Mouse (Mus musculus): Measurements from ENCODE around the gene Oscar. TPM values are rescaled to one million over a fixed set of nuclear protein-coding genes. Genes with fewer than 3 reads are reported as not detected.

Oscar gene
- total RNA-seq (2023; ENCODE audit: inconsistent age): not detected in 4 replicates

DNA sequence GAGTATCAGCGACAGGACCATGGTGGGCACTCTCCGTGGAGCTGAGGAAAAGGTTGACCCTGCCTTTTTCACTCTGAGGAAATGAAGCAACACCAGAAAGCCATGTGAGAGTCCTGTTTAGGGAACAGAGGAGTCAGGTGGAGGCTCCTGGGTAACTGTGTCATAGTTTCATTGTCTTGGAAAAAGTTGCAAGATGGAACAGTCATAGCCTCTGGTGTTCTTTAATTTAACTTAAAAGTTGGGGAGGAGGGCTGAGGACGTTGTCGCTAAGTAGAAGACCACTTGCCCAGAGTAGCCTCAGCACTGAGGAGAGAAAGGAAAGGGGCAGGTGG lies at the start of gene Oscar:
Oscar (minus strand) TSS at position 101 of the 332 bp plus-strand sequence.

DNA sequence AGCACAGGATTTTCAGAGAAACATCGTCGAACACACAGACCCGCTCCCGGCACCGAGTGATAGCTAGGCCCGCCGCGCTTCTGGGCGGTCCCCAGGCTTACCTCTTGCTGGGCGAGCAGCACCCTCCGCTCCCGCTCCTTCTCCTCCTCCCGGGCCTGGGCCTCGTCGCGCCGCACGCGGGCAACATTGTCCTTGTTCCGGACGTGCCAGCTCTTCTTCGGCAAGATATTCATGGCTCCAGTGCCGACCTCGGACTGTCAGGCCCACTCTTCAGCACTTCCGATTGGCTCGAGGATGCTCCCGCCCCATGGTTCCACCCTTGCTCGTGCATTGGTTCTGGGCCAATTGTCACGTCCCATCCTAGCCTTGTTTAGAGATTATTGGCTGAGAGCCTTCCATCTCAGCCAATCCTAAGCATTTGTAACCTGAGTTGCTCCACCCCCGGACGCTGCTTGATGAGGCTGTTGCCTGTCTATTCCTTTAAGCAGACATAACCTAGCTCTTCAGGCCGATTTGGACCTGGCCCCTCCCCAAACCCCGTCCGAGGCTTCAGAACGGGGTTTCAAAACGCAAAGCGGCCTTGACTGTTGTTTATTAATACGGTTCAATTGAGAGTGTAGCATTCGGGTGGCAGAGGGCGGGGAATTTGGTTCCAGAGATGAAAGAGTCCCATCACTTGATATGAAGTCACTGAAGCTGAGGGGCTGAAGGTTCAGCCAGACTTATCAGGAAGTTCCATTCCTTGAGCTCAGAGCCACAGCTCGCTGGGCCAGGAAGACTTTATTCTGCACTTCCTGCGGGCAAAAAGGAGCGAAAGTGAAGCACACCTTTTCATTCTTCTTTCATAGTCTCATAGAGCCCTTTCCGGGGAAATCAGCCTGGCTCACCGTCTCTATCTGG lies 49.5 kb upstream of the Oscar start, which contains the start of gene Leng1:
Leng1 (minus strand) TSS at position 626 of the 900 bp plus-strand sequence.

DNA sequence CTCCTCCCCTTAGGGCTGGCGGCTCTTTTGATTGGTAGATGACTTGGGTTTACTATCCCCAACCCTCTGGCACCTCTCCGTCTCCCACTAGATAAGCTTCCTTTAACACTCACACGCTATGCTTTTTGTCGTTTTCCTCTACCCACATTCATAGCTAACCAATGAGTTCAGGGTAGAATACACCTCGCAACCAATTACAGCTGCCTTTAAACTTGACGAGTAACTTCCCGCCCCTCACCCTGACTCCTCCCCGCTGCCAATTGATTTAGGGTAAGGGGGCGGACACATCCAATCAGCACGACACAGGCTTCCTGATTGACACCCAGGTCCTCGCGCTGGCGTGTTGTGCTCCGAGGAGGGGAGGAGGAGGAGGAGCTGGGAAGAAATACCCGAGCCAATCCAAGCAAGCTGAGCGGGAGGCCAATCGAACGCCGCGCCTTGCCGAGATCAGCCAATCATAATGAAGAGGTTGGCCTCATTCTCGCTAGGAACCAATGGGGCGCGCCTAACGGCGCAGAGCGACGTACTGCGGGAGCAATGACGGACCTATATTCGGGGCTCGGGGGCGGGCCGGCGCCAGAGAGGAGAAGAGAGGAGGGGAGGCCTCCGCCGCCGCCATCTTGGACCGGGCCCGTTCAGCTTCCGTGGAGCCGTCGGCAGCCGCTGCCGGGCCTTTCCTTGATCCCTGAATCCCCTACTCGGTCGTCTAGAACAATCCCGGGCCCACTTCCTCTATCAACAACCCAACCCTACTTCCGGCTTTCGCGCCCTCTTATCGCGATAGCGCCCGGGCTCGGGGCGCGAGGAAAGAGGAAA lies 28.9 kb upstream of the Oscar start, which contains the start of gene Cnot3:
Cnot3 (plus strand) TSS at position 597 of the 816 bp plus-strand sequence.

DNA sequence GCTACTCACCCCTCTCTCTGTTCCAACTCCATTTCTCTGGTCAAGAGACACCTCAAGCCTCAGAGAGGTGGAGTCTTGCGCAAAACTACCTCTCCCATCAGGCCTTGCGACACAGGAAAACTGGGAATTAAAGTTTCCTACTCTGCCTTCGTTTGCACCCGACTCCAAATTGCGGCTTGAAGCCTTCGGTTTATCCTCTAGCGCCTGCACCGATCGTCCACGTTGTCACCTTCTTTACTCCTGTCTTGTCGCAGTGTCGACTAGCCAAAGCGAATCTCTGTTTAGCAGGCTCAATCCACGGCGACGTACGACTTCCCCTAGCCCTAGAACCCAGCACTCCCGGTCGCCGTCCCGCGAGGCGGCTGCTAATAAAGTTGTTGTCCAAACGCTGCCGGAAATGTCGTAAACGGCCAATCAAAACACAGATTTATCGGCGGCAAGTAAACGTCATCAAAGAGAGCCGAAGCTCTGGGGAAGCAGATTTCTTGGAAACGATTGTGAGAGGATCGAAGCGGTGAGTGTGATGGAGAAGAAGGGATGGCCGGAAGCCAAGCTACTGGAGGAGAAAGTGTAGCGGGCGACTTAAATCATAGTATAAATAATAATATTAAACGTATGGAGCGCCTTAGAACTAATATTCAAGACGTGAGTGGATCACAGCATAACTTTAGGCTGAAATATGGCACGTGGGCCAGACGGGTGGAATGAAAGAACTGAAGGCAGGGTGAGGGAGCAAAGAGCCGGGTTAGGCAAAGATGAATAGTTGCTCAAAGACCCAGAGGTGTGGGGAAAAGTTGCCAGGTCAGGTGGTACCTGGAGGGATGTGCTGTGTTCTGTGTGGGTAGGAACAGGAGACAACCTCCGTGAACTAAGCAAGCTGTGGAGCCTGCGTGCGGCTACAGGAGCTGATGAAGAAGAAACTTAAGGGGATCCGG lies 13.9 kb upstream of the Oscar start, which contains the start of the genes Tfpt and Prpf31:
Tfpt (minus strand) TSS at position 387 of the 935 bp plus-strand sequence.
Prpf31 (plus strand) TSS at position 443 of the 935 bp plus-strand sequence.

DNA sequence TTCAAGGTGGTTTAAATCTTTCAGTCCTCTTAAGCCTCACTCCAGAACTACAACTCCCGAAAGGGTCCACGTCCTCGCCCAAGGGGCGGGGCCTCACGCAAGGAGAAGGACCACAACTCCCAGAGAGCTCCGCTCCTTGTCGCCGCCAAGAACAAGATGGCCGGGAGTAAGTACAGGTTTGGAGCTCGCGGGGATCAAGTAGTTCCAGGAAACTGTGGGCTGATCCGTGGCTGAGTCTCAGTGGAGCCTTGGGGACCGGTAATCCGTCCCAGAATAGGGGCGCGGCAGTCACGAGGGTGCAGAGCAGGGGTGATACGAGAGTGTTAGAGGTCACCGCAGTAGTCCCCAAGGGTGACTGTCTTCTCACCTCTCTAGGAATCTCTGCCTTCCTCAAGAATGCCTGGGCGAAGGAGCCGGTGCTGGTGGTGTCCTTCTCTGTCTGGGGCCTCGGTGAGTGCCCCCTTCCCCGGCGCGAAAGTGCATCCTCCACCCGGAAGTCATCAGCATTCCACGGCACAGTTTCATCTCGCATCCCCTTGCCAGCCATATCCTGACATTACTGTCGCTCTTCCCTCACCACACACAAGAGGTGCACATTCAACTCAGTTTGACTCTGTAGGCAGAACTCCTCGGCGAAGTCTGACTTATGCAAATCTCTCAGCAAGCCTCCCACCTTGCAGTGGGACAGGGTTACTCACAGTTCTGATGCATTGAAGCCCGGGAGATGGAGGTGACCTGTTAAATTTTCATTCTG lies 1.5 kb upstream of the Oscar start, which contains the start of gene Ndufa3:
Ndufa3 (plus strand) TSS at position 132 of the 754 bp plus-strand sequence.

Other genes starting within 250 kb of the Oscar start
- gene Cacng8, start 225.5 kb downstream of the Oscar start, total RNA-seq (2023; ENCODE audit: inconsistent age): not detected in 4 replicates
- gene Cacng6, start 192.0 kb downstream of the Oscar start, total RNA-seq (2023; ENCODE audit: inconsistent age): not detected in 4 replicates
- gene Tarm1, start 113.5 kb downstream of the Oscar start, total RNA-seq (2023; ENCODE audit: inconsistent age): not detected in 4 replicates
- 318 to 337 TPM (median 324 TPM) in 4 replicates for gene Ndufa3, start 1.2 kb upstream of the Oscar start, total RNA-seq (2023; ENCODE audit: inconsistent age)
- 16.6 to 33.6 TPM (median 24.7 TPM) in 4 replicates for gene Tfpt, start 13.8 kb upstream of the Oscar start, total RNA-seq (2023; ENCODE audit: inconsistent age)
- 65.9 to 73.2 TPM (median 66.6 TPM) in 4 replicates for gene Prpf31, start 13.8 kb upstream of the Oscar start, total RNA-seq (2023; ENCODE audit: inconsistent age)
- gene Cnot3, start 29.1 kb upstream of the Oscar start, total RNA-seq (2023; ENCODE audit: inconsistent age): 114 to 134 TPM (median 124 TPM) in 4 replicates
- gene Leng1, start 49.7 kb upstream of the Oscar start, total RNA-seq (2023; ENCODE audit: inconsistent age): 7.8 to 9.6 TPM (median 9.3 TPM) in 4 replicates
- gene Tmc4, start 61.4 kb upstream of the Oscar start, total RNA-seq (2023; ENCODE audit: inconsistent age): 6.5 to 11.9 TPM (median 9.4 TPM) in 4 replicates
- 27.6 to 31.2 TPM (median 30.4 TPM) in 4 replicates for gene Tsen34, start 76.7 kb upstream of the Oscar start, total RNA-seq (2023; ENCODE audit: inconsistent age)
- gene Mboat7, start 77.4 kb upstream of the Oscar start, total RNA-seq (2023; ENCODE audit: inconsistent age): 56.5 to 58.7 TPM (median 57.9 TPM) in 4 replicates
- 2,078 to 2,320 TPM (median 2,119 TPM) in 4 replicates for gene Rps9, start 87.8 kb upstream of the Oscar start, total RNA-seq (2023; ENCODE audit: inconsistent age)
- gene Pirb, start 104.2 kb upstream of the Oscar start, total RNA-seq (2023; ENCODE audit: inconsistent age): 34.2 to 36.4 TPM (median 35.1 TPM) in 4 replicates
- gene Gm15448, start 209.5 kb upstream of the Oscar start, total RNA-seq (2023; ENCODE audit: inconsistent age): 4.1 to 7.9 TPM (median 5.5 TPM) in 4 replicates
- 8.5 to 11.0 TPM (median 9.8 TPM) in 4 replicates for gene Pira2, start 228.9 kb upstream of the Oscar start, total RNA-seq (2023; ENCODE audit: inconsistent age)